8 mouse cellular contexts compared by ENCODE assay signal in genomic region chr11:30771267-30771903, GRCm38 (mm10). TPM values are rescaled to one million over a fixed set of nuclear protein-coding genes. Genes with fewer than 3 reads are reported as not detected.
DNase-seq lines count a peak whose midpoint lies in the region; ATAC-seq and TF ChIP-seq lines count a peak whose summit lies in the region.

TSS of gene Psme4 (plus strand) at chr11:30771726.

- WGBS in embryonic facial prominence, embryonic 14.5 days, result under 1% methylated on average over 26 of the region's 43 CpGs
- WGBS in limb, embryonic 14.5 days, result 2% methylated on average over 36 of the region's 43 CpGs
- WGBS in midbrain, postnatal 0 days, result under 1% methylated on average over 34 of the region's 43 CpGs

- peak within 1 kb of the TSS; percentile 90 for H3K9ac ChIP-seq in embryonic facial prominence, embryonic 14.5 days (ENCODE audit: low read depth, low read length)
- H3K9ac ChIP-seq in limb, embryonic 14.5 days (ENCODE audit: low read depth, low read length, severe bottlenecking), result peak within 1 kb of the TSS; percentile 98
- peak within 1 kb of the TSS; percentile 95 for H3K9ac ChIP-seq in midbrain, postnatal 0 days (replicated peaks; ENCODE audit: low read length, poor library complexity, severe bottlenecking)

- DNase-seq in 3T3-L1 (ENCODE audit: low read depth, low spot score), result peak; percentile 96
- peak; percentile 87 to 88 for DNase-seq in adrenal gland, postnatal 4 days (ENCODE audit: low spot score in 2 of 2)
- DNase-seq in embryonic facial prominence, embryonic 14.5 days (ENCODE audit: low spot score), result peak; percentile 98
- peak; percentile 96 for DNase-seq in heart, adult 8-10 months (ENCODE audit: low spot score)
- DNase-seq in kidney, adult 9 months, result peak; percentile 96
- peak; percentile 94 for DNase-seq in limb, embryonic 14.5 days (ENCODE audit: low spot score)
- peak; percentile 95 for DNase-seq in midbrain, postnatal 0 days (ENCODE audit: low spot score)
- peak; percentile 86 to 93 for DNase-seq in spleen, postnatal 14 days (ENCODE audit: low spot score in 2 of 2)

- H3K9me3 ChIP-seq in embryonic facial prominence, embryonic 14.5 days (ENCODE audit: control insufficient read depth, low read length), result no peaks in the 10 kb centered on the region
- H3K9me3 ChIP-seq in limb, embryonic 14.5 days (ENCODE audit: control insufficient read depth, low read length), result no peaks in the 10 kb centered on the region
- no peaks in the 10 kb centered on the region for H3K9me3 ChIP-seq in midbrain, postnatal 0 days (ENCODE audit: low read length)

- TF ChIP-seq CTCF in midbrain, postnatal 0 days (IDR thresholded peaks at IDR 0.05), result no peak

- peak; percentile 96; the same call in 1 of the 2 replicates for TF ChIP-seq POLR2A in limb, embryonic 14.5 days (IDR thresholded peaks at IDR 0.05; ENCODE audit: borderline replicate concordance, extremely low read depth, insufficient read depth, insufficient read length)

- peak within 1 kb of the TSS; percentile 88 for H3K27ac ChIP-seq in embryonic facial prominence, embryonic 14.5 days (replicated peaks; ENCODE audit: low read depth, low read length)
- peak within 1 kb of the TSS; percentile 94 for H3K27ac ChIP-seq in limb, embryonic 14.5 days (replicated peaks; ENCODE audit: low read depth, low read length)
- H3K27ac ChIP-seq in midbrain, postnatal 0 days (ENCODE audit: low read depth, low read length), result peak within 1 kb of the TSS; percentile 91

- H3K4me3 ChIP-seq in embryonic facial prominence, embryonic 14.5 days (ENCODE audit: low read depth, low read length), result peak within 1 kb of the TSS; percentile 94
- H3K4me3 ChIP-seq in limb, embryonic 14.5 days (replicated peaks; ENCODE audit: low read length), result peak within 1 kb of the TSS; percentile 75
- H3K4me3 ChIP-seq in midbrain, postnatal 0 days (ENCODE audit: low read depth, low read length), result peak within 1 kb of the TSS; percentile 100

- peak within 1 kb of the TSS; percentile 81 for H3K4me2 ChIP-seq in embryonic facial prominence, embryonic 14.5 days (ENCODE audit: low read depth, low read length)
- peak within 1 kb of the TSS; percentile 75 for H3K4me2 ChIP-seq in limb, embryonic 14.5 days (replicated peaks; ENCODE audit: low read depth, low read length, severe bottlenecking)
- peak within 1 kb of the TSS; percentile 75 for H3K4me2 ChIP-seq in midbrain, postnatal 0 days (ENCODE audit: low read depth, low read length, poor library complexity, severe bottlenecking)

- peaks cover 5% of the 10 kb centered on the region for H3K4me1 ChIP-seq in embryonic facial prominence, embryonic 14.5 days (ENCODE audit: control insufficient read depth, insufficient read depth, low read length)
- peaks cover 9% of the 10 kb centered on the region; the same call in 1 of the 2 replicates for H3K4me1 ChIP-seq in limb, embryonic 14.5 days (ENCODE audit: control insufficient read depth, insufficient read depth, low read length)
- peaks cover 3% of the 10 kb centered on the region; the same call in 1 of the 2 replicates for H3K4me1 ChIP-seq in midbrain, postnatal 0 days (ENCODE audit: insufficient read depth, low read length)

- ATAC-seq in embryonic facial prominence, embryonic 14.5 days (ENCODE audit: low read depth), result peak; percentile 98
- ATAC-seq in limb, embryonic 14.5 days (ENCODE audit: low FRiP score, low read depth), result peak; percentile 97
- peak; percentile 99 for ATAC-seq in midbrain, postnatal 0 days (ENCODE audit: low FRiP score)

- H3K27me3 ChIP-seq in embryonic facial prominence, embryonic 14.5 days (replicated peaks; ENCODE audit: control insufficient read depth, insufficient read depth, low read length), result no peaks in the 10 kb centered on the region
- no peaks in the 10 kb centered on the region for H3K27me3 ChIP-seq in limb, embryonic 14.5 days (ENCODE audit: control insufficient read depth, insufficient read depth, low read length)
- H3K27me3 ChIP-seq in midbrain, postnatal 0 days (ENCODE audit: insufficient read depth, low read length), result no peaks in the 10 kb centered on the region

- H3K36me3 ChIP-seq in embryonic facial prominence, embryonic 14.5 days (ENCODE audit: control insufficient read depth, insufficient read depth, low read length), result no peaks in the 10 kb centered on the region
- H3K36me3 ChIP-seq in limb, embryonic 14.5 days (ENCODE audit: control insufficient read depth, insufficient read depth, low read length), result no peaks in the 10 kb centered on the region
- no peaks in the 10 kb centered on the region for H3K36me3 ChIP-seq in midbrain, postnatal 0 days (ENCODE audit: insufficient read depth, low read length)

RNA-seq across cellular contexts. Expression of gene Psme4, which starts in this region (rescaled TPM):
- total RNA-seq in adrenal gland, postnatal 4 days (2021), result 10 to 100 TPM; 64.5 to 70.9 TPM
- polyA plus RNA-seq in embryonic facial prominence, embryonic 14.5 days (2014; fragmentation: Nextera tagmentation; extraction: Ambion mirVana), result 27.9 and 28.5 TPM in 2 replicates
- total RNA-seq in heart, adult 8-10 months (2022), result 100 to 1,000 TPM; 187 to 251 (median 206) TPM
- polyA plus RNA-seq in limb, embryonic 14.5 days (2012; rRNA removed), result 43.7 and 46.1 TPM in 2 replicates
- polyA plus RNA-seq in limb, embryonic 14.5 days (2014; fragmentation: Nextera tagmentation; extraction: Ambion mirVana), result 28.6 and 31.3 TPM in 2 replicates
- total RNA-seq in midbrain, postnatal 0 days (2014; rRNA removed), result 31.3 and 49.1 TPM in 2 replicates
- polyA plus RNA-seq in midbrain, postnatal 0 days (2015; fragmentation: Nextera tagmentation; extraction: Ambion mirVana), result 6.6 and 10.6 TPM in 2 replicates

Comparison
In these comparisons a context has a peak if more than half of its experiments do, and no peak if none do; other contexts are left out.
1. Peak in every context shown above with its lines: DNase-seq, ATAC-seq, H3K4me3 ChIP-seq and H3K27ac ChIP-seq.